8 mouse cellular contexts compared by ENCODE assay signal in genomic region chr2:18607088-18607487, GRCm38 (mm10).
DNase-seq lines count a peak whose midpoint lies in the region; ATAC-seq lines count a peak whose summit lies in the region.

No protein-coding gene starts in this region.

- no peaks in the 10 kb centered on the region for H3K9me3 ChIP-seq in limb, embryonic 13.5 days
- H3K9me3 ChIP-seq in limb, embryonic 10.5 days (replicated peaks) = no peaks in the 10 kb centered on the region
- H3K9me3 ChIP-seq in forebrain, embryonic 15.5 days = 0 out of 2 replicates have a peak, but pooled peaks cover under 1% of the 10 kb centered on the region
- no peaks in the 10 kb centered on the region for H3K9me3 ChIP-seq in liver, embryonic 13.5 days (replicated peaks)
- H3K9me3 ChIP-seq in stomach, embryonic 16.5 days (replicated peaks; ENCODE audit: control insufficient read depth, low read length) = no peaks in the 10 kb centered on the region

- H3K4me1 ChIP-seq in limb, embryonic 13.5 days = peaks cover 21% of the 10 kb centered on the region
- H3K4me1 ChIP-seq in limb, embryonic 10.5 days = peaks cover 24% of the 10 kb centered on the region
- peaks cover 25% of the 10 kb centered on the region for H3K4me1 ChIP-seq in forebrain, embryonic 15.5 days
- peaks cover 18% of the 10 kb centered on the region for H3K4me1 ChIP-seq in liver, embryonic 13.5 days (replicated peaks)
- H3K4me1 ChIP-seq in stomach, embryonic 16.5 days (ENCODE audit: control insufficient read depth, insufficient read depth, low read length) = peaks cover 22% of the 10 kb centered on the region

- ATAC-seq in limb, embryonic 13.5 days (ENCODE audit: low FRiP score, low read depth) = no peak
- ATAC-seq in forebrain, embryonic 15.5 days (replicated peaks) = no peak
- no peak for ATAC-seq in liver, embryonic 13.5 days (ENCODE audit: low read depth)
- no peak for ATAC-seq in stomach, embryonic 16.5 days (ENCODE audit: insufficient read depth, low FRiP score)

- H3K4me2 ChIP-seq in limb, embryonic 13.5 days (replicated peaks) = peak overlapping the region; percentile 78; the same call in 1 of the 2 replicates
- H3K4me2 ChIP-seq in forebrain, embryonic 15.5 days (replicated peaks) = peak overlapping the region; percentile 81
- peak overlapping the region; percentile 70 for H3K4me2 ChIP-seq in liver, embryonic 13.5 days
- H3K4me2 ChIP-seq in stomach, embryonic 16.5 days (ENCODE audit: low read depth, low read length) = peak overlapping the region; percentile 96

- 9% methylated on average over 6 of the region's 6 CpGs for WGBS in limb, embryonic 13.5 days
- 5% methylated on average over 6 of the region's 6 CpGs for WGBS in limb, embryonic 10.5 days
- 6% methylated on average over 6 of the region's 6 CpGs for WGBS in forebrain, embryonic 15.5 days
- WGBS in liver, embryonic 13.5 days (ENCODE audit: insufficient replicate concordance) = 11% methylated on average over 6 of the region's 6 CpGs
- 32% methylated on average over 6 of the region's 6 CpGs for WGBS in stomach, embryonic 16.5 days

- no peaks in the 10 kb centered on the region for H3K36me3 ChIP-seq in limb, embryonic 13.5 days
- no peaks in the 10 kb centered on the region for H3K36me3 ChIP-seq in limb, embryonic 10.5 days
- no peaks in the 10 kb centered on the region for H3K36me3 ChIP-seq in forebrain, embryonic 15.5 days
- H3K36me3 ChIP-seq in liver, embryonic 13.5 days = no peaks in the 10 kb centered on the region
- no peaks in the 10 kb centered on the region for H3K36me3 ChIP-seq in stomach, embryonic 16.5 days (ENCODE audit: control insufficient read depth, insufficient read depth, low read length)

- H3K27ac ChIP-seq in limb, embryonic 13.5 days = no peak overlapping the region
- no peak overlapping the region for H3K27ac ChIP-seq in limb, embryonic 10.5 days
- H3K27ac ChIP-seq in forebrain, embryonic 15.5 days (replicated peaks) = no peak overlapping the region
- H3K27ac ChIP-seq in liver, embryonic 13.5 days = no peak overlapping the region
- H3K27ac ChIP-seq in stomach, embryonic 16.5 days (ENCODE audit: low read length) = no peak overlapping the region

- no peak overlapping the region for H3K9ac ChIP-seq in limb, embryonic 13.5 days
- no peak overlapping the region for H3K9ac ChIP-seq in forebrain, embryonic 15.5 days (replicated peaks)
- H3K9ac ChIP-seq in liver, embryonic 13.5 days = no peak overlapping the region
- no peak overlapping the region for H3K9ac ChIP-seq in stomach, embryonic 16.5 days (ENCODE audit: low read length)

- peak overlapping the region; percentile 47; the same call in 1 of the 2 replicates for H3K4me3 ChIP-seq in limb, embryonic 13.5 days
- no peak overlapping the region for H3K4me3 ChIP-seq in limb, embryonic 10.5 days
- peak overlapping the region; percentile 49; the same call in 1 of the 2 replicates for H3K4me3 ChIP-seq in forebrain, embryonic 15.5 days
- H3K4me3 ChIP-seq in liver, embryonic 13.5 days (replicated peaks) = peak overlapping the region; percentile 53
- H3K4me3 ChIP-seq in stomach, embryonic 16.5 days (replicated peaks; ENCODE audit: low read length) = peak overlapping the region; percentile 57

- H3K27me3 ChIP-seq in limb, embryonic 13.5 days = peaks cover 76% of the 10 kb centered on the region
- H3K27me3 ChIP-seq in limb, embryonic 10.5 days (ENCODE audit: low read depth, poor library complexity, severe bottlenecking) = peaks cover 86% of the 10 kb centered on the region
- H3K27me3 ChIP-seq in forebrain, embryonic 15.5 days = peaks cover 26% of the 10 kb centered on the region; the same call in 1 of the 2 replicates
- H3K27me3 ChIP-seq in liver, embryonic 13.5 days = peaks cover 51% of the 10 kb centered on the region
- peaks cover 19% of the 10 kb centered on the region for H3K27me3 ChIP-seq in stomach, embryonic 16.5 days (ENCODE audit: control insufficient read depth, insufficient read depth, low read length)

- DNase-seq in limb, embryonic 10.5 days (ENCODE audit: low spot score) = no peak
- no peak for DNase-seq in liver, embryonic 13.5 days
- no peak for DNase-seq in right cerebral cortex, postnatal 10 days (ENCODE audit: low spot score in 2 of 2)
- DNase-seq in frontal cortex, postnatal 10 days (ENCODE audit: low spot score in 2 of 2) = no peak
- DNase-seq in yolk sac, embryonic 10.5 days (ENCODE audit: low spot score) = no peak
